Mouse (Mus musculus) E14TG2a.4 (cell line): Measurements from ENCODE around the gene Pex1.

Source experiments
- CTCF ChIP-seq: conservative IDR thresholded peaks from 2 replicates; pipeline ENCODE4 v1.5.1; 2014; ENCODE audit warnings: low read length
- NANOG ChIP-seq: IDR thresholded peaks from 2 replicates; pipeline ENCODE4 v1.6.1; 2014; ENCODE audit warnings: borderline replicate concordance, low read length, mixed read lengths
- POU5F1 ChIP-seq: IDR thresholded peaks from 2 replicates; pipeline ENCODE4 v1.6.1; 2014; ENCODE audit warnings: low read length, borderline replicate concordance

- TF ChIP-seq CTCF (no peak; the same call in 1 of the 2 replicates), POU5F1 (no peak), NANOG (no peak)
These were observed 51.3 kb downstream of the Pex1 start for GRCm38 (mm10) chr5:3646991-3647707.
